Mouse (Mus musculus): ENCODE data around the gene Atad3a. TPM values are rescaled to one million over a fixed set of nuclear protein-coding genes. Genes with fewer than 3 reads are reported as not detected.
"Not testable (repeated sequence)": the region's sequence is repeated elsewhere in the genome, so short reads cannot be mapped to it uniquely, and the experiment has no call there.

The Atad3a gene
- 91.0 TPM in 2 replicates for polyA plus RNA-seq (2015; fragmentation: Nextera tagmentation; extraction: Ambion mirVana)

DNA sequence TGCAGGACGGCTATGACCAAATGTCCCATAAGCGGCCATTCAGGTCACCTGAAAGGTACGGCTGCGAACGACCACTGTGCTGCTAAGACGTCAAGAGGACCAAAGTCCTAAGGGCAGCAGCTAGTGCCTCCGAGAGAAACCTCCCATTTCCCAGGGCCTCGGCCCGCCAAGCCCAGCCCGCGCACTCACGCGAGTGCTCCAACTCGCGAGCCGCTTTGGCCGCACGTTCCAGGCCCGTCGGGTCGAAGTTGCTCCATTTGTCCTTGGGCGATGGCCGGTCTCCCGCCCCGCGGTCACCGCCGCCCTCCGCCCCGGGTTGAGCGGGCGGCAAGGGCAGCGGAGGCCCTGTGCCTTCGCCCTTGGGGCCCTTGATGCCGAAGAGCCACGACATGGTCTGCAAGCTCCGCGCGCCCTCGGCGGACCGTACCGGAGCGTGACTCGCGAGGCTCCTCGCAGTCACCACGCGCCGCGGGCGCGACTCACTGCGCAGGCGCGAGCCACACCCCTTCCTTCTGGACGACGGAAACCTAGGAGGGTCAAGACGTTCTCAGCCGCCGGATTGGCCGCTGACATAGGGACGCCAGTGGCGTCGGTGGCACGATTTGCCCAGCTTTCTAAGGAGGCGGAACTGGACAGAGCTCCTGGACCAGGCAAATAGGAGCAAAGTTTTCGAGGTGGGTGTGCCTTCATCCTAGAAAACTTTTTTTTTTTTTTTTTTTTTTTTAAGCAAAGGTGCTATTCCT lies at the start of gene Atad3a:
Atad3a (minus strand) TSS at position 481 of the 743 bp plus-strand sequence.
- H3K27ac ChIP-seq (replicated peaks) = 0 out of 2 replicates have a peak within 1 kb of the TSS, but pooled peaks have one; percentile 7
- WGBS = 2% methylated on average over 68 of the region's 68 CpGs
- H3K4me2 ChIP-seq (replicated peaks) = peak within 1 kb of the TSS; percentile 98

DNA sequence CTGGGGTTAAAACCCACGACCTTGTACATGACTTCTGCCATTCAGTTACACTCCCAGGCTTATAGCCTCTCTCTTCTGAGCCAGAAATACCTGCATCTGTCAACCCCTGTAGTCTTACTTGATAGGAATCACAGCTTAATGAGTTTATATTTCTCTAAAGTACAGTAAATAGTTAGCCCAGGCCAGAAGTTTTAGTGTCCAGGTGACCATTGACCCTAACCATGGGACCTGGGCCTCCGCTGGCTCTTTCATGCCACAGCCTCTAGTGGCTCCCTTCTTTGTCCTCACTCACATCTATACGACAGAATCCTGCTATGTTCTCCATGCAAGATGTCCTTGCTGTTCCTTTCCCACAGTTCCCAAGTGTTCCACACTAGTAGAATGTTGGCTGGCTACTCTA lies 46.9 kb upstream of the Atad3a start:
- no peak overlapping the region for H3K27ac ChIP-seq (replicated peaks)
- peaks cover 30% of the 10 kb centered on the region for H3K4me1 ChIP-seq
- H3K27me3 ChIP-seq = no peaks in the 10 kb centered on the region
- H3K4me3 ChIP-seq = no peak overlapping the region
- peaks cover 44% of the 10 kb centered on the region for H3K36me3 ChIP-seq
- H3K9me3 ChIP-seq = no peaks in the 10 kb centered on the region
- H3K9ac ChIP-seq (replicated peaks) = no peak overlapping the region
- WGBS = 93% methylated on average over 3 of the region's 3 CpGs
- no peak for ATAC-seq (replicated peaks)
- no peak overlapping the region for H3K4me2 ChIP-seq (replicated peaks)

More for the DNA sequence above, at the start of gene Atad3a:
- peak within 1 kb of the TSS; percentile 73 for H3K9ac ChIP-seq (replicated peaks)
- H3K4me3 ChIP-seq = peak within 1 kb of the TSS; percentile 89
- peak; percentile 96 for ATAC-seq (replicated peaks)
- H3K4me1 ChIP-seq = peaks cover 28% of the 10 kb centered on the region
- no peaks in the 10 kb centered on the region for H3K27me3 ChIP-seq
- H3K36me3 ChIP-seq = peaks cover 10% of the 10 kb centered on the region
- no peaks in the 10 kb centered on the region for H3K9me3 ChIP-seq

DNA sequence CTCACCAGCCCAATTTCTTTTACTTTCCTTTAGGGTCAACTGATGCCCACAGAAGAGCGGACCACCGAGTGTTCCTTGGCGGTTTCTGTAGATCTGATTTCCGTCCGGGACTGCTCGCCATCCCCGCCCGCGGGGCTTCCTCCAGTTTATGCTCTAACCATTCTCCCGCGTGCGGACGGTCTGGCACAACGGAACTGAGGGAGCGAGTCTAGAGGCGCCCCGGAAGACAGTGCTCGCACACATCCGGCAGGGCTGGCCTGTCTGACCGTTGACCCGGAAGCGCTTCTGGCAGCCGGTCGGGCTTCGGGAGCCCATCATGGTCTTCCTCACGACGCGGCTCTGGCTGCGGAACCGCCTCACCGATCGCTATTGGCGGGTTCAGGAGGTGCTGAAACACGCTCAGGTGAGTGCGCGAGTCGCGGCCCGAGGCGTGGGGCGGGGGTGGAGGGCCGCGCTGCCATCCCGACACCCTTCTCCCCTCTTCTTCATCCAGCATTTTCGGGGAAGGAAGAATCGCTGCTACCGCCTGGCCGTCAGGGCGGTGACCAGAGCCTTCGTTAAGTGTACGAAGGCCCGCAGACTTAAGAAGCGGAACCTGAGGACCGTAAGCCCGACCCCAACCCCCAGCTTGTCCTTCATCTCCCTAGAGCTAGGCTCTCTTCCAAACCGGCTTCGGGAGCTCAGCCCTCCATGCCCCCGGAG lies 42.6 kb upstream of the Atad3a start:
- peak; percentile 98 for ATAC-seq (replicated peaks)
- H3K36me3 ChIP-seq = peaks cover 20% of the 10 kb centered on the region
- WGBS = under 1% methylated on average over 58 of the region's 58 CpGs
- no peaks in the 10 kb centered on the region for H3K9me3 ChIP-seq
- peak overlapping the region; percentile 62 for H3K4me2 ChIP-seq (replicated peaks)
- H3K27me3 ChIP-seq = no peaks in the 10 kb centered on the region
- H3K4me1 ChIP-seq = peaks cover 26% of the 10 kb centered on the region
- H3K4me3 ChIP-seq = peak overlapping the region; percentile 57
- H3K27ac ChIP-seq (replicated peaks) = peak overlapping the region; percentile 59
- H3K9ac ChIP-seq (replicated peaks) = peak overlapping the region; percentile 69

DNA sequence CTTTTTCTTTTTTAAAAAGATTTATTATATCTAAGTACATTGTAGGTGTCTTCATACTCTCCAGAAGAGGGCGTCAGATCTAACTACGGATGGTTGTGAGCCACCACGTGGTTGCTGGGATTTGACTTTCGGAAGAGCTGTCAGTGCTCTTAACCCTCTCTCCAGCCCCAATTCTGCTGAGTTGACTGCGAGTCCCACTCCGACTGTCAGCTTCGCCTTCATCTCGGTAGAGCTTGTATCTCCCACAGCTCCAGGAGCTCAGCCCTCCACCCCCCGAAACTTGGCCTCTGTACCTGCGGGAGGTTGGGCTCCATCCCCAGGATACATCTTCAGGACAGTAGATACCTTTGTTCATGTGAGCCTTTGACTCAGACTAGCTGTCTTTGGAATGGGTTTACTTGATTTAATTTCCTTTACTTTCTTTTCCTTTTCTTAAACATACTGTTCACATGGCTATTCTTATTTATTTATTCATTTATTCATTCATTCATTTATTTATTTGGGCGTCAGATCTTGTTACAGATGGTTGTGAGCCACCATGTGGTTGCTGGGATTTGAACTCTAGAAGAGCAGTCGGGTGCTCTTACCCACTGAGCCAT lies 41.9 kb upstream of the Atad3a start, which contains the start of gene Mrpl20:
Mrpl20 (plus strand) TSS at position 138 of the 599 bp plus-strand sequence.
- H3K9ac ChIP-seq (replicated peaks) = peak within 1 kb of the TSS; percentile 69
- peak within 1 kb of the TSS; percentile 62 for H3K4me2 ChIP-seq (replicated peaks)
- H3K27me3 ChIP-seq = no peaks in the 10 kb centered on the region
- whole genome bisulfite sequencing = 7% methylated on average over 12 of the region's 12 CpGs
- H3K9me3 ChIP-seq = no peaks in the 10 kb centered on the region
- peak within 1 kb of the TSS; percentile 57 for H3K4me3 ChIP-seq
- H3K27ac ChIP-seq (replicated peaks) = peak within 1 kb of the TSS; percentile 59
- H3K4me1 ChIP-seq = peaks cover 26% of the 10 kb centered on the region
- ATAC-seq (replicated peaks) = 0 out of 2 replicates have a peak, but pooled peaks have one; percentile 44
- peaks cover 14% of the 10 kb centered on the region for H3K36me3 ChIP-seq

DNA sequence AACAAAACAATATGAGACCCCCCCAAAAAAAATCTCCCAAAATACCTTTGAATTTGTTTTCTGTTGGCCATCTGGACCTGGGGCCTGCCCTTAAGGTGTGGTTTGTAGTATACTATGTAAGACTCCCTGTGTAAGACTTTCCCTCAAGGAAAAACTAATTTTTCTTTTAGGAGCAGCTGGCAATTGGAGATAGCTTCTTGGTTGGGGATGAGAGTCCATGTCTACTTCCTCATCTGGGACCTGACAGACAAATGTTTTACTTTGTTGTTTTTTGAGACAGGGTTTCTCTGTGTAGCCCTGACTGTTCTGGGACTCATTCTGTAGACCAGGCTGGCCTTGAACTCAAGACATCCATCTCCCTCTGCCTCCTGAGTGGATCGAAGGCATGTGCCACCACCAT lies 41.2 kb upstream of the Atad3a start:
- Histone ChIP-seq H3K4me3 (no peak overlapping the region), H3K4me1 (peaks cover 26% of the 10 kb centered on the region), H3K36me3 (peaks cover 8% of the 10 kb centered on the region), H3K27me3 (no peaks in the 10 kb centered on the region), H3K9me3 (no peaks in the 10 kb centered on the region), H3K4me2 (replicated peaks) (no peak overlapping the region), H3K27ac (replicated peaks) (no peak overlapping the region), H3K9ac (replicated peaks) (no peak overlapping the region)
- 100% methylated on average over 1 of the region's 1 CpGs for WGBS
- ATAC-seq (replicated peaks) = no peak

DNA sequence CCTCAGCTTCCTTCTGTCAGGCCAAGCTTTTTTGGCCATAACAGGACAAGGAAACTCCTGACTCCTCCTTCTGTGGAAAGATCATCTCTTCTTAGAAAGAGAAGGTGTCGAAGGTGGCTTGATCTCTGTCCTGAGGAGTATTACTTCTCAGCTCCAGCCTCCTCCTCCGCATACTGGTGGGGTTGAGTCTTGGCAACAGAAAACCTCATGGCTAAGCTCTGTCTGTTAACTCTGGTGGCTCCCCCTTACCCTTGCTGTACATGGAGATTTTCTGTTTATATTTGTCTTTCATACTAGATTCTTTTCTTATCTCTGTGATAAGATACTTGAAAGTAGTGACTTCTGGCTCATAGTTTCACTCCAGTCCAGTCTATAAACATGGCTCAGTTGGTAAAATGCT lies 32.8 kb upstream of the Atad3a start:
- Histone ChIP-seq H3K27me3 (no peaks in the 10 kb centered on the region), H3K9ac (replicated peaks) (no peak overlapping the region), H3K4me1 (no peaks in the 10 kb centered on the region), H3K4me3 (no peak overlapping the region), H3K36me3 (no peaks in the 10 kb centered on the region), H3K27ac (replicated peaks) (no peak overlapping the region), H3K4me2 (replicated peaks) (no peak overlapping the region), H3K9me3 (no peaks in the 10 kb centered on the region)
- ATAC-seq (replicated peaks) = no peak
- 86% methylated on average over 2 of the region's 2 CpGs for WGBS

DNA sequence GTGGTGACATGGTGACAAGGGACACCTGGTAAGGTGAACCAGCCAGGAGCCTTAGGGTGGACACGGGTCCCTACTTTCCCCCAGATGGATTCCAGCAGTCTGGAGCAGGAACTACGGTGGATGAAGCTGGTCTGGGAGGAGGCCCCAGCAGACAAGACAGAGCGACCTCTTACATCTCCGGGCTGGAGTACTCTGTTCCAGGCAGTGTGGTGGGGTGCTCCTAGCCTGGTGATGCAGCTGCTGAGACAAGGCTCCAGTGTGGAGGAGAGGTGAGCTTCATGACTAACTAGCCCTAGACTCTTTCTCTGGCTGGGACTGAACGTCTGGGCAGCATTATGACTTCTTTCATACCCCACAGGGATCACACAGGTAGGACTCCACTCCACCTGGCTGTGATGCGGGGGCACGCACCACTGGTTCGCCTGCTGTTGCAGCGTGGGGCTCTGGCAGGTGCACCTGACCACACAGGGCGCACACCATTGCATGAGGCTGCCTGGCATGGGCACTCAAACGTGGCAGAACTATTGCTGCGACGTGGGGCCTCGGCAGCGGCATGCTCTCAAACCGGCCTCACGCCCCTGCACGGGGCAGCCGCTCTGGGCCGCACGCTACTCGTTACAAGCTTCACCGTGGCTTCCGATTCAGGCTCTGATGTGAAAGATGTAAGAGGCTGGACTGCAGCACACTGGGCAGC lies 30.5 kb upstream of the Atad3a start:
- H3K4me2 ChIP-seq (replicated peaks) = no peak overlapping the region
- H3K27me3 ChIP-seq = no peaks in the 10 kb centered on the region
- H3K4me3 ChIP-seq = no peak overlapping the region
- H3K4me1 ChIP-seq = no peaks in the 10 kb centered on the region
- H3K9ac ChIP-seq (replicated peaks) = no peak overlapping the region
- no peaks in the 10 kb centered on the region for H3K36me3 ChIP-seq
- no peak overlapping the region for H3K27ac ChIP-seq (replicated peaks)
- ATAC-seq (replicated peaks) = no peak
- WGBS = 80% methylated on average over 24 of the region's 24 CpGs
- no peaks in the 10 kb centered on the region for H3K9me3 ChIP-seq

DNA sequence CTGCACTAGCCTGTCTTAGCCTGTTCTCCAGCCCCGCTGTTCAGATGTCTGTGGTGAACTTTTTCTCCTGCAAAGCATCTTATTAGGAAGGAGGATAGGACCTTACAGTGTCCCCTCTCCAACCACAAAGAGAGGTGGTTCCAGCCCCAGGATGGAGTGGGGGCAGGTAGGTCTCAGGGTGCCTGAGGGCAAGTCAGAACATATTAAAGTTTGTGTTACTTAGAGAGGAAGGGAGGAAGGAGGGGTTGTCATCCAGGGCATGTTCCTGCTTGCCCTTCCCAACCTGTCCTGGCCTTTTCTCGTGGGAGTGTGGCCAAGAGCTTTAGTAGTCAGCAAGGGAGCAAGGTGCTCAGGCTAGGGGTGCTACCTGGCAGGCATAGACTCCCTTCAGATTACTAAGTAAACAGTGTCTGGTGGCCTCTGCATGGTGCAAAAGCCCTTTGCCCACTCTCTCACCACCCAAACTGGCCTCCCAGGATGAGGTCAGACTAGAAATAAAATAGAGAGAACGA lies 29.8 kb upstream of the Atad3a start:
- WGBS = 71% methylated on average over 3 of the region's 3 CpGs
- Histone ChIP-seq H3K4me3 (no peak overlapping the region), H3K9ac (replicated peaks) (no peak overlapping the region), H3K27me3 (no peaks in the 10 kb centered on the region), H3K4me2 (replicated peaks) (no peak overlapping the region), H3K9me3 (no peaks in the 10 kb centered on the region), H3K4me1 (no peaks in the 10 kb centered on the region), H3K36me3 (no peaks in the 10 kb centered on the region), H3K27ac (replicated peaks) (no peak overlapping the region)
- no peak for ATAC-seq (replicated peaks)

DNA sequence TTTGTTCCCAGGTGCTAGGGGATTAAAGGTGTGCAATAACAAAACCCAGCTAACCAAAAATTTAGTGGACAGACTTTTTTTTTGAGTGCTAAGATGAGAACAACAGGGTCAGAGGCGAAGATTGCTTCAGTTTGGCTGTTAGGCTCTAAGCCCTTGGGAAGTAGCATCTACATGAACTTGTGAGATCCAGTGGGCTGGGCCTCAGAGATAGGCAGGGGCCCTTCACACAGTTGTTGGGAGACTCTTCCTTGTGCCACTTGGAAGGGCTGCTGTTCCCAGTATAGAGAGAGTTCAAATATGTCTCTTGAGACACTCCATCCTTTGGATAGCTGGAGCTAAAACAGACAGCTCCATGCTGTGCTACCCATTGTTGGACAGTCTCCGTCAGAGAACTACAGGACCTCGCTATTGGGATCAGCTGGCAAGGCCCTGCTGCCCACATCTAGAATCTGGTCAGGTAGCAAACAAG lies 29.2 kb upstream of the Atad3a start, which contains the start of gene Ankrd65:
Ankrd65 (plus strand) TSS at position 419 of the 469 bp plus-strand sequence.
- Histone ChIP-seq H3K9me3 (no peaks in the 10 kb centered on the region), H3K27ac (replicated peaks) (no peak within 1 kb of the TSS), H3K9ac (replicated peaks) (no peak within 1 kb of the TSS), H3K4me1 (peaks cover 3% of the 10 kb centered on the region; the same call in 1 of the 2 replicates), H3K36me3 (no peaks in the 10 kb centered on the region), H3K27me3 (no peaks in the 10 kb centered on the region), H3K4me2 (replicated peaks) (no peak within 1 kb of the TSS), H3K4me3 (no peak within 1 kb of the TSS)
- 82% methylated on average over 3 of the region's 3 CpGs for WGBS
- no peak for ATAC-seq (replicated peaks)

DNA sequence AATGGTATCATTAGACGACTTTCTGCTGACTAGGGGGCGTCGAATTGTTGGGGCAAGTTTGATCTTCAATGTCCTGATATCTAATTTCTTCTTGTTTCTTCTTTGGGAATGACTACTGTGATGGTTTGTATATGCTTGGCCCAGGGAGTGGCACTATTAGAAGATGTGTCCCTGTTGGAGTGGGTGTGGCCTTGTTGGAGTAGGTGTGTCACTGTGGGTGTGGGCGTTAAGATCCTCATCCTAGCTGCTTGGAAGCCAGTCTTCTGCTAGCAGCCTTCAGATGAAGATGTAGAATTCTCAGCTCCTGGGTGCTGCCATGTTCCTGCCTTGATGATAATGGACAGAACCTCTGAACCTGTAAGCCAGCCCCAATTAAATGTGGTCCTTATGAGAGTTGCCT lies 27.9 kb upstream of the Atad3a start:
- H3K4me1 ChIP-seq; H3K36me3 ChIP-seq; H3K4me3 ChIP-seq; H3K9me3 ChIP-seq; H3K27me3 ChIP-seq; H3K4me2 ChIP-seq (replicated peaks); H3K9ac ChIP-seq (replicated peaks); ATAC-seq (replicated peaks); H3K27ac ChIP-seq (replicated peaks): not testable (repeated sequence)
- 77% methylated on average over 4 of the region's 4 CpGs for WGBS

DNA sequence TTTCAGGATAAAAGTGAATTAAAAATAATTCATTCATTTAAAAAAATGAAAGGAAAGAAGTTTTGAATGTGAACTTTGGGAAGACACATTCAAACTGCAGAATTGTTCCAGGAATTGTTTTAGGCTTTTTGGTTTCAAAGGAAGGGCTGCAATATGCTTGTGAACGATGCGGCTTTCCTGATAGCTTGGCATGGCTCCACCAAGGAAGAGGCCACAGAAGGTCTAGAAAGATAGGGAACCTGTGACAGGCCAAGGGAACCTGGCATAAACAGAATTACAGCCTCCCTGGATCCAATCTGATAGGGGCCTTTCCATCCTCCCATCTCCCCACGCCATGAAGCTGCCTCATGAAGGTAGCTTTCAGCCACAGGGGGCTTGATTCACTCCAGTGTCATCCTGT lies 27.4 kb upstream of the Atad3a start:
- H3K36me3 ChIP-seq = no peaks in the 10 kb centered on the region
- H3K4me2 ChIP-seq (replicated peaks) = no peak overlapping the region
- H3K9me3 ChIP-seq = no peaks in the 10 kb centered on the region
- H3K27me3 ChIP-seq = no peaks in the 10 kb centered on the region
- no peak overlapping the region for H3K9ac ChIP-seq (replicated peaks)
- no peak for ATAC-seq (replicated peaks)
- no peak overlapping the region for H3K27ac ChIP-seq (replicated peaks)
- 81% methylated on average over 3 of the region's 3 CpGs for WGBS
- H3K4me1 ChIP-seq = peaks cover 14% of the 10 kb centered on the region
- no peak overlapping the region for H3K4me3 ChIP-seq

Measured in forebrain, embryonic 15.5 days (tissue).